Mouse (Mus musculus) retina, postnatal 1 day (tissue): ENCODE results near the gene Hip1r.

Experiments
- DNase-seq: peaks from one replicate; pipeline ENCODE4 v3.0.0-alpha.2; 2012

The Hip1r gene

GRCm38 (mm10) chr5:123973299-123974178, at the start of gene Hip1r:
Gene Hip1r, plus strand, starts transcription at chr5:123973628.
- peak; percentile 78 for DNase-seq

GRCm38 (mm10) chr5:123927118-123927517, 46.3 kb upstream of the Hip1r start, which contains the start of gene Gm43518:
Gene Gm43518, plus strand, starts transcription at chr5:123927418.
- no peak for DNase-seq

DNA sequence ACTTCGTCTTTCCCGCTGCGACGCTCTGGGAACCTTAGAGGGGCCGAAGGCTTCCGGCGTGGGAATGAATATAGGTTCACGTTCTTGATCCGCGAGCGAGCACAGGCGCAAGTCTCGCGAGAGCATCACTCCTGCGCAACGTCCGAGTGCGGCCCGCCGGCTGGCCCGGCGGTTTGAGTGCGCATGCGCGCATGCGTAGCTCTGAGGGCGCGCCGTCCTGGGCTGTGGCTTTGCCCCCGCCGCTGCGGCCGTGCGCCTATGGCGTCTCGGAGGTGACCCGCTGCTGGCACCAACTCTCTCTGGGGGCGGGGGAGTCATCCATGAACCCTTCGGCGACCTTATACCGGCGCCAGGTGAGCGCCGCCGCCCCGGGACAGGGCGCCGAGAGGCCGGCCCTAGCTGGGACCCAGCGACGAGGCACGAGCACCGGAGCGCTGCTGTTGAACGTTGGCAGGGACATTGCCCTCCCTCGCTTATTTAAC, 42.9 kb upstream of the Hip1r start, which contains the start of gene Ccdc62:
Ccdc62 (plus strand) TSS at position 172 of the 482 bp plus-strand sequence.
- peak; percentile 98 for DNase-seq

DNA sequence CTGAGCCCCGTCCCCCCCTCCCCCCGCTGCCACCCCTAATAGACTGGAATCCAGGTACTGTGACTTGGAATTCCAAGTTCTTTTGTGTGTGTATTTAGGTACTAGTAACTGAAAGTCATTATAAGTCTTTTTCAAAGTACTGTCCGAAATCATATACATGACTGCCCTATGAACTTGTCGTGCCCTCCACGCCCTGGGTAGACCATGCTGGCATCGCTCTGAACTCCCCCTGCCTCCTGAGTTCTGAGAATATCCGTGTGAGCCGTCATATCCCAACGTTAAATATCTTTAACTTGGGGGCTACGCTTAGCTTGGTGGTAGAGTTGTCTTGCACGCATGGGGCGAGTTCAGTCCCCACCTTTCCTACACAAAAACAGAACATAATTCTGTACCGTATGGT, 42.3 kb upstream of the Hip1r start:
- DNase-seq: no peak

GRCm38 (mm10) chr5:123932927-123933326, 40.5 kb upstream of the Hip1r start:
- DNase-seq: no peak

GRCm38 (mm10) chr5:123933556-123933955, 39.9 kb upstream of the Hip1r start:
- DNase-seq: no peak

- DNase-seq: peak; percentile 47
Observed at GRCm38 (mm10) chr5:123933957-123934591, 39.4 kb upstream of the Hip1r start.

GRCm38 (mm10) chr5:123935931-123936330, 37.5 kb upstream of the Hip1r start:
- DNase-seq: no peak

GRCm38 (mm10) chr5:123938479-123938878, 34.9 kb upstream of the Hip1r start:
- DNase-seq: no peak

GRCm38 (mm10) chr5:123946546-123946945, 26.9 kb upstream of the Hip1r start:
- no peak for DNase-seq

DNA sequence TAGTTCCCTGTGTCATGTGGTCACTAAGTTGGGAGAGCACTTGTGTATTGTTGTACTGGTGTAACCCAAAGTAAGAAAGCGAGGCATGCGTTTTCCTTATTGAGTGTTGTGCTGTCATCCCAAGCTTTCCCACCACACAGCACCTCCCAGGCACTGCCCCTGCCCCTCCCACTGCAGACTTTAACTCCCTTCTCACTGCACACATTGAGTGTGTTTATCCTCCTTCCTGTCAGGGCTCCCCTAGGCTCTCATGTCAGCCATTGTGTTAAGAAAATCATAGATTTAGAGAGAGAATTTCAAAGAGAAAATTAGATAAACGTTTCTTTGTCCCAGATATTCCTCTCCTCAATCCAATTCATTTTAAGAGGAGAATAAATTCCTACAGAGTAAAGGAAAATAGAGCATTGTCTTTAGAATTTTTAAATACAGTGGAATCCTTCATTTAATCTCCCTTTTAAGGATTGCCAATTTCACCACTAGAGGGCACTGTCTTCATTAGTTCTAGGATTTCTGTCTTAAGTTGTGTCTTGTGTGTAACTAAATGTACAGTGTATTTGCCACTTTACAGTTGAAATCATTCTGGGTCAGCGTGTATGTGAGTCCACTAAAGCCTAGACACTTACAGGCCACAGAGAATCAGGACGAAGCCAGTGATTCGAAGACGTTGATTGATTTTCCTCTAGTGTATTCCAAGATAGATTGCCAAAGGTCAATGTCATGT, 26.2 kb upstream of the Hip1r start:
- peak; percentile 79 for DNase-seq

DNA sequence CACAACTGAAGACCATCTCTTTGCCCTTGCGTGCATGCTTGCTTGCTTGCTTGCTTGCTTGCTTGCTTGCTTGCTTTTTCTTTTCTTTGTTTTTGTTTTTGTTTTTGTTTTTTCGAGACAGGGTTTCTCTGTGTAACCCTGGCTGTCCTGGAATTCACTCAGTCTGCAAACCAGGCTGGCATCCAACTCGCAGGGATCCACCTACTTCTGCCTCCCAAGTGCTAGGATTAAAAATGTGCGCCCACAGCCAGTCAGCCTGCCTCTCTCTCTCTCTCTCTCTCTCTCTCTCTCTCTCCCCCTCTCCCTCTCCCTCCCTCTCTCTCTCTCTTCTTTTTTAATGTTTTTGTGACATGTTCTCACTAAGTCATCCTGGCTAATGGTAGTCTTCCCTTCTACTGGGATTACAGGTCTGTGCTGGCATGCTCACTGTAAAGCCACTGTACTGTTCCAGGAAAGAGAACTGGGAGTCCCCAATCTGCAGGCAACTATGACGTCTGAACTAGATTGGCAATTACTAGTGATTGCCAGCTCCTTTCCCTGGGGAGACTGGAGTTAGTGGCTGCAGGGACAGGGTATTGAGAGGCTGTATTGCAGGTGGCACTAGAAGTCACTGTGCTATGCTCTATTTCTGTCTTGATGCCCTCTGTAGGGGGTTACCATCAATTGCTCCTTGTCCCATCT, 20.9 kb upstream of the Hip1r start:
- DNase-seq: no peak

- DNase-seq: no peak
Observed at GRCm38 (mm10) chr5:123957213-123957612, 16.2 kb upstream of the Hip1r start.

- no peak for DNase-seq
Observed at GRCm38 (mm10) chr5:123959018-123959417, 14.4 kb upstream of the Hip1r start.

GRCm38 (mm10) chr5:123960129-123960528, 13.3 kb upstream of the Hip1r start:
- no peak for DNase-seq

DNA sequence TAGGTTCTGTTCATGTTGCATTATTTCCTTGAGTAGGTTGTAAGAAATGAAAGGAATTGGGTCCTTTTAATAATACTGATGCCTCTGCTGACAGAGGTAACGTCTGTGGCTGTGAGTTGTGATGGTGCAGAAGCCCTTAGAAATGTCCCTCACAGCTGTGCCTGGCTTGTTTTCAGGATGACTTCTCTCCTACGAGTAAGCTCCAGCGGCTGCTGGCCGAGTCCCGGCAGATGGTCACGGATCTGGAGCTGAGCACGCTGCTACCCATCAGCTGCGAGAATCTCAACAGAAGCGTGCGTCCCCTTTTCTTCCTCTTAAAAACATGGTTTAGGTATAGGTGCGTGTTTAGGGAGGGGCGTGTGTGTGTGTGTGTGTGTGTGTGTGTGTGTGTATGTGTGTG, 12.4 kb upstream of the Hip1r start:
- DNase-seq: no peak

DNA sequence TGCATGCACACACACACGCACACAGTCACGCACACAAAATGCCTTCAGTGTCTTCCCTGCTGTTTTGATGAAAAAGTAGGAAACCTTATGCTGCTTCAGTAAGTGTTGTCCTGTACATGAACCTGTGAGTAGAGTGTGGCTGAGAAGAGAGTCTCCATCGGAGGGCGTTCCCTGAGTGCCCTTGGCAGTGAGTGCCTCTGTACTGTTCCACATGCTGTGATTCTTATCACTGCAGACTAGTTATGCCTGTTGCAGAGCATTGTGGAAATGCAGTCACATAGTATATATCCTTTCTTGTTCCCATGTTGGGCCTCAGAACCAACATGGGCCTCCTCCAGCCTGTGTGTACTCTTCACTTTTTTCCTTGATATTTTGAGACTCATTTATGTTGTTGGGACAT, 9.2 kb upstream of the Hip1r start:
- no peak for DNase-seq

GRCm38 (mm10) chr5:123966759-123967158, 6.7 kb upstream of the Hip1r start:
- no peak for DNase-seq

GRCm38 (mm10) chr5:123968468-123968867, 5.0 kb upstream of the Hip1r start:
- DNase-seq: no peak

- no peak for DNase-seq
Observed at GRCm38 (mm10) chr5:123969216-123969615, 4.2 kb upstream of the Hip1r start.

DNA sequence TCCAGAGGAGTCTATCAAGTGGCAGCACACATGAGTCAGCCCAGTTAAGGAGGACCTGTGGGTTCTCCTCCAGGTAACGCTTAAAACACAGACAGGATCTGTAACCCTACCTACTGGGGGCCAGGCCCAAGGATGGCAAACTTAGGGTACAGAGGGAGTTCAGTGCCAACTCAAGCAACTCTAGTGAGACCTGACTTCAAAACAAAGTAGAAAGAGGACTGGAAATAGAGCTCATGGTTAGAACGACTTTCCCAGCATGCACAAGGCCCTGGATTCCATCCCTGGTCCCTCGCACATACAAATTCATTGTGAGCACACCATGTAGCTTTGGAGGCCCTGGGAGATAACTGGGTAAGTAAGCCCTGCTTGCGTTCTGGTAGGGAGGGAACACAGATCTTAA, 2.9 kb upstream of the Hip1r start:
- no peak for DNase-seq

GRCm38 (mm10) chr5:123972453-123972852, 975 bp upstream of the Hip1r start:
- DNase-seq: no peak

DNA sequence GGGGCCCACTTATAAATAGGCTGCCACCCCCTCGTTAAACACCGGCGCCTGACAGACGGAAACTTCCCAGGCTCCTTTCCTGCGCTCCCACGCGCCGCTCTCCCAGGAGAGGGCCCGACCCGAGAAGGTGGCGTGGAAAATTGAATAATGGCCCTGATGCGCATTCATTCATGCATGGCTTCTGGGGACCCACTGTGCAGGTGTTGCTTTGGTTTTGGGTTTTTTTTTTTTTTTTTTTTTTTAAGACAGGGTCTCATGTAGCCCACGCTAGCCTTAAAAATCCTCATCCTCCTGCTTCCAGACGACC, 704 bp downstream of the Hip1r start:
- no peak for DNase-seq
